Mouse (Mus musculus) kidney, adult 11 months (tissue): ENCODE measurements around the gene Anxa2.

ENCODE experiments used
- DNase-seq: peaks from one replicate; pipeline ENCODE4 v3.0.0; 2022

Anxa2 gene

GRCm38 (mm10) chr9:69514206-69514605, 60.8 kb downstream of the Anxa2 start:
- DNase-seq: no peak

- no peak for DNase-seq
Measured at GRCm38 (mm10) chr9:69515416-69515815, 62.0 kb downstream of the Anxa2 start.

GRCm38 (mm10) chr9:69517387-69518035, 64.1 kb downstream of the Anxa2 start:
- peak; percentile 16 for DNase-seq
